Mouse (Mus musculus): ENCODE data around the gene Bpnt1. TPM values are rescaled to one million over a fixed set of nuclear protein-coding genes. Genes with fewer than 3 reads are reported as not detected.

Gene Bpnt1
- polyA plus RNA-seq, 1 experiment from 2014 or later: 21.7 TPM

DNA sequence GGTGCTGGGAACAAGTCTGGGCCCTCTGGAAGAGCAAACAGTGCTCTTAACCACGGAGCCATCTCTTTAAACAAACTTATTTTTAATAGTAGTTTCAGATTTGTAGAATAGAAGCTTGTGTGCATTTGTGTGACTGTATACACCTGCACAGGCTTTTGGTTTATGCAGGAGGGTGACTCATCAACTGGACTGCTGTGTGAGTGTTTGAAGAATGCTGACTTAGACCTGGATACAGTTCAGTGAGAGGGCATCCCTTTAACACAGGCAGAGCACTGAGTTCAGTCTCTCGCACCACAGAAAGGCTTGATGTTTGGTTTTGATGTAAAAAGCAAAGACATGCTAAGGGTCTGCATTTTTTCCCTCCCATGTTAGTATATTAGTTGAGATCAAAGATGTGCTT lies 45.5 kb downstream of the Bpnt1 start:
- Histone ChIP-seq H3K27me3 (ENCODE audit: insufficient read depth, low read length) (no peaks in the 10 kb centered on the region), H3K9ac (replicated peaks) (no peak overlapping the region), H3K4me2 (ENCODE audit: low read depth, low read length) (no peak overlapping the region), H3K9me3 (ENCODE audit: low read length) (no peaks in the 10 kb centered on the region), H3K36me3 (replicated peaks; ENCODE audit: insufficient read depth, low read length) (peaks cover 86% of the 10 kb centered on the region), H3K27ac (ENCODE audit: low read depth) (no peak overlapping the region), H3K4me1 (ENCODE audit: insufficient read depth) (no peaks in the 10 kb centered on the region), H3K4me3 (ENCODE audit: low read depth, low read length) (no peak overlapping the region)
- no peak for TF ChIP-seq EP300 (IDR thresholded peaks at IDR 0.05; ENCODE audit: low read depth)
- no peak for TF ChIP-seq CTCF (IDR thresholded peaks at IDR 0.05; ENCODE audit: low read depth)
- WGBS (ENCODE audit: insufficient replicate concordance): 88% methylated on average over 2 of the region's 2 CpGs
- DNase-seq (no peak), ATAC-seq (no peak)

DNA sequence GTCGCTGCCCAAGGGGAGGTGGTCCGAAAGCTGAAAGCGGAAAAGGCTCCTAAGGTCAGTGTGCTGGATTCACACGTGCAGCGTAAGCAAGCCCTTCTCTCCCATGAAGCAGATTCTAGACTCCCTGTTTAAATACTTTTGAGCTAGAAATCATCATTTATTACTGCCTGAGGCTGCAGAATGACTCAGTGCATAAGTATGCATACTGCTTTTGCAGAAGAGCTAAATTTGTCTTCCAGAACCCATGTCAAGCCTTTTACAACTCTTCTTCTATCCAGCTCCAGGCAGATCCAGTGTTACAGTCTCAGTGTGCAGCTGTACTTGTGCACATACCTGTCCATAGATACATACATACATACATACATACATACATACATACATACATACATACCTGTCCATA lies 69.7 kb downstream of the Bpnt1 start:
- Histone ChIP-seq H3K9ac (replicated peaks) (no peak overlapping the region), H3K27me3 (ENCODE audit: insufficient read depth, low read length) (no peaks in the 10 kb centered on the region), H3K4me1 (ENCODE audit: insufficient read depth) (no peaks in the 10 kb centered on the region), H3K27ac (ENCODE audit: low read depth) (no peak overlapping the region), H3K36me3 (replicated peaks; ENCODE audit: insufficient read depth, low read length) (peaks cover 70% of the 10 kb centered on the region), H3K4me2 (ENCODE audit: low read depth, low read length) (no peak overlapping the region), H3K9me3 (ENCODE audit: low read length) (no peaks in the 10 kb centered on the region), H3K4me3 (ENCODE audit: low read depth, low read length) (no peak overlapping the region)
- TF ChIP-seq EP300 (IDR thresholded peaks at IDR 0.05; ENCODE audit: low read depth): no peak
- TF ChIP-seq CTCF (IDR thresholded peaks at IDR 0.05; ENCODE audit: low read depth): no peak
- ATAC-seq (no peak), DNase-seq (no peak)
- WGBS (ENCODE audit: insufficient replicate concordance): 95% methylated on average over 5 of the region's 5 CpGs

- 33% methylated on average over 2 of the region's 2 CpGs for WGBS (ENCODE audit: insufficient replicate concordance)
- Histone ChIP-seq H3K4me3 (ENCODE audit: low read depth, low read length) (no peak overlapping the region), H3K36me3 (replicated peaks; ENCODE audit: insufficient read depth, low read length) (peaks cover 69% of the 10 kb centered on the region), H3K9me3 (ENCODE audit: low read length) (no peaks in the 10 kb centered on the region), H3K27ac (ENCODE audit: low read depth) (no peak overlapping the region), H3K4me2 (ENCODE audit: low read depth, low read length) (no peak overlapping the region), H3K9ac (replicated peaks) (no peak overlapping the region), H3K4me1 (ENCODE audit: insufficient read depth) (no peaks in the 10 kb centered on the region), H3K27me3 (ENCODE audit: insufficient read depth, low read length) (no peaks in the 10 kb centered on the region)
- TF ChIP-seq CTCF (IDR thresholded peaks at IDR 0.05; ENCODE audit: low read depth) (peak; percentile 78), EP300 (IDR thresholded peaks at IDR 0.05; ENCODE audit: low read depth) (no peak)
- ATAC-seq (no peak), DNase-seq (no peak)
These were observed 72.1 kb downstream of the Bpnt1 start for GRCm38 (mm10) chr1:185404021-185404420.

DNA sequence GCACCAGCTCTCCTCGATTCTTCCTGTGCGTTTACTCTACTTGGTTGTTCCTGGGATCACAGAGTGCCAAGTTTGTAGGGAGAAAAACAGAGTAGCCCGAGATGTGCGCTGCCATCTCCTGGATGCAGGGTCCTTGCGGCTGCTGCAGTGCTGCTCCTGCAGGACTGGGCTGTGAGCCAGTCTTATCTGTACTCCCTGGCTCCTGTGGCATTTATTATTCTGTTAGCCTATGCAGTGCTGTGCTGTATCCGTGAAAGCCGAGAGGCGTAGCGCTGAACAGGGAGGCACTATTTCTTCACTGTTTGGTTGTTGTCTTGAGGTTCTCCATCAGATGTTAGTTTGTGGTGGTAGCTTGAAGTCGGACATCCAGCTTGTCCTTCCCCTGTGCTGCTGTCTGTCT lies 74.0 kb downstream of the Bpnt1 start:
- H3K4me3 ChIP-seq (ENCODE audit: low read depth, low read length): no peak overlapping the region
- H3K27me3 ChIP-seq (ENCODE audit: insufficient read depth, low read length): no peaks in the 10 kb centered on the region
- WGBS (ENCODE audit: insufficient replicate concordance): 82% methylated on average over 10 of the region's 10 CpGs
- DNase-seq: no peak
- no peaks in the 10 kb centered on the region for H3K4me1 ChIP-seq (ENCODE audit: insufficient read depth)
- H3K27ac ChIP-seq (ENCODE audit: low read depth): no peak overlapping the region
- ATAC-seq: no peak
- no peak overlapping the region for H3K4me2 ChIP-seq (ENCODE audit: low read depth, low read length)
- no peak for TF ChIP-seq CTCF (IDR thresholded peaks at IDR 0.05; ENCODE audit: low read depth)
- no peak for TF ChIP-seq EP300 (IDR thresholded peaks at IDR 0.05; ENCODE audit: low read depth)
- H3K9ac ChIP-seq (replicated peaks): no peak overlapping the region
- H3K36me3 ChIP-seq (replicated peaks; ENCODE audit: insufficient read depth, low read length): peaks cover 73% of the 10 kb centered on the region
- H3K9me3 ChIP-seq (ENCODE audit: low read length): no peaks in the 10 kb centered on the region

MicroRNA genes within 50 kb of the gene (microRNA counts, 519-probe panel; counts per million panel counts)
- 8,266 counts per million, percentile 93 among the panel's probes with 10 or more counts for microRNA mmu-miR-194

Small RNAs within 50 kb of the gene (microRNA-seq; reads per million reads assigned to microRNA genes)
- 58.0 reads per million, percentile 38 among the genes with 10 or more reads in this experiment for gene Mir194-1
- gene Mir215: 16.2 reads per million, percentile 25 among the genes with 10 or more reads in this experiment

Other genes starting within 250 kb of the Bpnt1 start
- gene Rab3gap2, start 128.0 kb upstream of the Bpnt1 start, polyA plus RNA-seq (2015; fragmentation: Nextera tagmentation; extraction: Ambion mirVana): 6.0 and 7.3 TPM in 2 replicates
- gene Iars2, start 2.8 kb upstream of the Bpnt1 start, polyA plus RNA-seq (2015; fragmentation: Nextera tagmentation; extraction: Ambion mirVana): 13.8 and 15.3 TPM in 2 replicates
- 47.4 and 55.4 TPM in 2 replicates for gene Eprs, start 30.9 kb downstream of the Bpnt1 start, polyA plus RNA-seq (2015; fragmentation: Nextera tagmentation; extraction: Ambion mirVana)
- 8.0 and 9.1 TPM in 2 replicates for gene Slc30a10, start 122.7 kb downstream of the Bpnt1 start, polyA plus RNA-seq (2015; fragmentation: Nextera tagmentation; extraction: Ambion mirVana)